Mouse (Mus musculus): ENCODE results near the gene Morn2.

The Morn2 gene

GRCm38 (mm10) chr17:80298844-80299243 is 8.8 kb downstream of the Morn2 start:
- TF ChIP-seq GATA4 (IDR thresholded peaks at IDR 0.05; ENCODE audit: insufficient replicate concordance, low read length): no peak

GRCm38 (mm10) chr17:80307251-80307650 is 17.2 kb downstream of the Morn2 start, which contains the start of gene Arhgef33:
Gene Arhgef33, plus strand, starts transcription at chr17:80307407.
- no peak for TF ChIP-seq GATA4 (IDR thresholded peaks at IDR 0.05; ENCODE audit: insufficient replicate concordance, low read length)

- TF ChIP-seq GATA4 (IDR thresholded peaks at IDR 0.05; ENCODE audit: insufficient replicate concordance, low read length): no peak
Observed at GRCm38 (mm10) chr17:80311761-80312160, 21.8 kb downstream of the Morn2 start.

- no peak for TF ChIP-seq GATA4 (IDR thresholded peaks at IDR 0.05; ENCODE audit: insufficient replicate concordance, low read length)
Observed at GRCm38 (mm10) chr17:80312405-80312804, 22.4 kb downstream of the Morn2 start.

GRCm38 (mm10) chr17:80322228-80322627 is 32.2 kb downstream of the Morn2 start:
- TF ChIP-seq GATA4 (IDR thresholded peaks at IDR 0.05; ENCODE audit: insufficient replicate concordance, low read length): no peak

GRCm38 (mm10) chr17:80323015-80323414 is 33.0 kb downstream of the Morn2 start:
- TF ChIP-seq GATA4 (IDR thresholded peaks at IDR 0.05; ENCODE audit: insufficient replicate concordance, low read length): no peak

- TF ChIP-seq GATA4 (IDR thresholded peaks at IDR 0.05; ENCODE audit: insufficient replicate concordance, low read length): no peak
Observed at GRCm38 (mm10) chr17:80323658-80324057, 33.7 kb downstream of the Morn2 start.

- no peak for TF ChIP-seq GATA4 (IDR thresholded peaks at IDR 0.05; ENCODE audit: insufficient replicate concordance, low read length)
Observed at GRCm38 (mm10) chr17:80324521-80324920, 34.5 kb downstream of the Morn2 start.

GRCm38 (mm10) chr17:80325456-80325855 is 35.5 kb downstream of the Morn2 start:
- TF ChIP-seq GATA4 (IDR thresholded peaks at IDR 0.05; ENCODE audit: insufficient replicate concordance, low read length): no peak

- TF ChIP-seq GATA4 (IDR thresholded peaks at IDR 0.05; ENCODE audit: insufficient replicate concordance, low read length): no peak
Observed at GRCm38 (mm10) chr17:80326431-80326830, 36.4 kb downstream of the Morn2 start.

- no peak for TF ChIP-seq GATA4 (IDR thresholded peaks at IDR 0.05; ENCODE audit: insufficient replicate concordance, low read length)
Observed at GRCm38 (mm10) chr17:80332386-80332785, 42.4 kb downstream of the Morn2 start.

- no peak for TF ChIP-seq GATA4 (IDR thresholded peaks at IDR 0.05; ENCODE audit: insufficient replicate concordance, low read length)
Observed at GRCm38 (mm10) chr17:80345277-80345676, 55.3 kb downstream of the Morn2 start.

- TF ChIP-seq GATA4 (IDR thresholded peaks at IDR 0.05; ENCODE audit: insufficient replicate concordance, low read length): no peak
Observed at GRCm38 (mm10) chr17:80346591-80347125, 56.7 kb downstream of the Morn2 start.

All from liver, adult (tissue).